Mouse (Mus musculus) gonadal fat pad, adult 2 months (tissue): ENCODE measurements around the gene Pmm2. TPM values are rescaled to one million over a fixed set of nuclear protein-coding genes. Genes with fewer than 3 reads are reported as not detected.

Experiments used
- DNase-seq: peaks from one replicate; pipeline ENCODE4 v3.0.0-alpha.2; 2012; ENCODE audit warnings: low read depth
- polyA plus RNA-seq: library from polyadenylated mRNA; depleted of rRNA; stranded (reverse); fragments of >200 nt; gene quantifications from 2 replicates; pipeline ENCODE4 v1.2.3, GENCODE M21; 2012; rRNA removed

Pmm2 gene
- polyA plus RNA-seq = 59.8 and 66.5 TPM in 2 replicates

DNA sequence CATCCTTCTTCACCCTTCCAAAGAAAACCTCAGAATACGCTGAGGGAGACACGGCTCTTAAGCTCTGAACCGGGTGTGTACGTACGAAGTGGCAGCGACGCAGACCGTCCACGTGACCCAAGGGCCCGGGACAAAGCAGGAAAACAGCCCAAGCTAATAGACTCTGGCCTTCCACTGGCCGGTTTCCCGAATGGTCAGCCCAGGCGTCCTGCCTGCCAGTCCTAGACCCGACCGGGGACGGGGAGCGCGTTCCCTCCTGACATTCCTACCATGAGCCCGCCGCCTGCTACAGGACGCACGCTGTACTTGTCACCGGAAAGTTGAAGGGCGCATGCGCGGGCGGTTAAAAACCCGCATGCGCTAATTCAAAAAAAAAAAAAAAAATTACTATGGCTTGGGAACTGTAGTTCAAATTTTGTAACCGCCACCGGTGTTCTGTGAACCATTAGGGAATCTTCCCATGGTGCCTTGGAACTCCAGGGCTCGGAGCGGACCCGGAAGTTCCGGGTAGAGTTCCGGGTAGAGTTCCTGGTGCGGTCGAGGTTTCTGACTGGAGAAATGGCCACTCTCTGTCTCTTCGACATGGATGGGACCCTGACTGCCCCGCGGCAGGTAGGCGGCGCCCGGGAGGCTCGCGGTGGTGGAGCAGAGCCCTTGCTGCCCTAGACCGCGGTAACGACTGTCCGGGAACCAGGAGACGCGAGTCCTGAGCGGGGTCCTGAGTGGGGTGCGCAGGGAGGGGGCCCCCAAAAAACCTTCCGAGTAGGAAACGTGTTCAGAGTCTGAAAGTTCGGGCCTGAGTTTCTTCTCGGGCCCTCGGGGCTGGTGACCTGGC, at the start of gene Pmm2, which contains the start of gene Tmem186:
TSS of gene Pmm2 (plus strand) at position 458 of the 835 bp plus-strand sequence.
TSS of gene Tmem186 (minus strand) at position 496 of the 835 bp plus-strand sequence.
- peak; percentile 64 for DNase-seq

DNA sequence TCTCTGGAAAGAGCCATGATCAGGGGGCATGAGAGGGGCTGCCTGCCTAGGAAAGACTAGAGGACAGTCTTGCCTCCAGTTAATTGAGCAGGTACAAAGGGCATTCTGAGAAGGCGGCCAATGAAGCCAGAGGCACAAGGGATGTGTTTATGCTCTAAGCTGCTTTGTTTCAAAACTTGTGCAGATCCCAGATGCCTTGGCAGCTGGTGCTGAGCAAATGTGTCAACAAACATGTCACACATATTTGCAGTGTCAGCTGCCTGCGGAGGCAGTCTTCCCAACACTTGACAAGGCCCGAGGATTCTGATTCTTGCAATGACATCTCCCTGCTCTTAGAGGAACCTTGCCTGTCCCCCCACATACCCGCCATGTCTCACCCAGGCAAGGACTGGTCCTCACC, 42.1 kb upstream of the Pmm2 start:
- no peak for DNase-seq

DNA sequence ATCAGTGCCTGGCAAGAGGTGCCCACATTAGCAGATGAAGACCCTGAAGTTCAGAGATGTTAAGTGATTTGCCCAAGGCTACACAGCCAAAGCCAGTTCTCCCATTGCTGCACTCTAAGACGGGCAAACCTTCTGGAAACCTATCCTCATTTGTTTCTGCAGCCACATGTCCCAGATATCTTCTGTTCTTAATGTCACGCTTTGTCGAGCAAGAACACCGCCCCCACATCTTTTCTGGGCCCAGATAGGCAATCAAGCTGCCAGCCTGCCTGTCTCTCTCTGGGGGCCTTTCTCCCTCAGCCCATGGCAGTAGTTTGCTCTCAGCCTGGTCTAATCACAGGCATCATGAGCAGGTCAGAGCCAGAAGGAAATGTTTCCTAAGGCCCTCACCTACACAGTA, 41.1 kb upstream of the Pmm2 start:
- no peak for DNase-seq

DNA sequence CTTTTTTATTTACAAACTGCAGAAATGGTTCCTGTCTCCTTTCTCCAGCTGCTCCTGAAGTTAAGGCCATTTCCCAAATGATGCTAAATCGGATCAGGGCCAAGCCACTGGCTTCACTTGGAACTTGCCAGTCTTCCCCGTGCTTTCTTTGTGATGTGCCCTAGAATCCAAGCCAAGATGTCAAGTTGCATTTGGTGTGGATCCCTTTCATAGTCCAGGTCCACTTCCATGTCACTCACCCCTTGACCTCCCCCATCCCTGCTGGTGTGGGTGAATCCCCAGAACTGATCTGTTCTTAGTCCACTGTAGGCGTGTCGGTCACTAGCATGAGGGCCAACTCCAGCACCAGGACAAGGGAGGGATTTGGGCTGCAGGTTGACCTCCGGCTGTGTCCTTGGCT, 40.0 kb upstream of the Pmm2 start:
- DNase-seq = no peak

DNA sequence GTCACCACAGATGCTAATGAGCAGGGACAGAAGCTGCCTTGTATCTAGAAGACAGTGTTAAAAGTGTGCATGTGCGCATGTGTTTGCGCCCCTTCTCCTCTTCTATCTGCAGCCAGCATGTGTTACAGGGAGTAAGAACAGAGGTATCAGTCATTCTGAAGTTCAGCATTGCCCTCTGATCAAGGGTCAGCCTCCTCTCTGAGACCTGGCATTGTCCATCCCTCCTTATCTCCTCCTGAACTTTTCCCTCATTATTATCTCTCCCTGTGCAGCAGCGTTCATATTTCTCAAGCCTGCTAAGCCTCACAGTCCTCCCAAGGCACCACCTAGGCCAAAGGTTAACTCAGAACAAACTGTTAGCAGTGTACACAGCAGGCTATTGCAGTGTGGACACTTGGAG, 33.7 kb upstream of the Pmm2 start:
- no peak for DNase-seq

GRCm38 (mm10) chr16:8610397-8610796, 27.1 kb upstream of the Pmm2 start:
- no peak for DNase-seq

DNA sequence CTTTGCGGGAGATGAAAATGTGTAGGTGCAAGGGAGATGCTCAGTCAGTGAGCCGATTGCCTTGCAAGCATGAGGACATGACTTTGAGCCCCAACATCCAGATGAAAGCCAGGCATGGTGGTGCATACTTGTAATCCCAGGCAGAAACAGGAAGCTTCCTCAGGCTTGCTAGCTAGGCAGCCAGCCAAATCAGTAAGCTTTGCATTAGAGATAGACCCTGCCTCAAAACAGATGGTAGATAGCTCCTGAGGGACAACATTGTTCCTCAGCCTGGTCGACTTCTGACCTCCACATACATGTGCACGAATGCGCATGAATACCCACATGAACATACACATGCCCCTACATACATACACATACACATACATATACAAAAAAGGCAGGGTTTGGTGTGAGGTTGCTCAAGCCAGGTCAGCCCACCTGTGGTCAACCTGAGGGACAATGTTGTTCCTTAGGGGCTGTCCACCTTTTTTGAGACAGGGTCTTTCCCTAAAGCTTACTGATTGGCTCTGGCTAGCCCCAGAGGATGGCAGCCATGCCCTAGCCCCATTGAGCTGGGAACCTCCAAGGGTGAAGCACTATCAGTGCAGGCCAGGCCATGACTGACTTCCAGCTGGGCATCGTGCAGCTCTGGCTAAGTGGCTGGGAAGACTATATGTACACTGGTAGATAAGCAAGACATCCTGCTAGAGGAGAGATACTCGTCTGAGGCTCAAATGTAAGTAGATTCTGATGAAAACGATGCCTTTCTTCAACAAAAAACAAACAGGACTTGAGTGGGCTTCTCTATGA, 25.1 kb upstream of the Pmm2 start:
- no peak for DNase-seq

- DNase-seq = no peak
These were observed 24.4 kb upstream of the Pmm2 start for GRCm38 (mm10) chr16:8613039-8613438.

GRCm38 (mm10) chr16:8613447-8613846, 24.0 kb upstream of the Pmm2 start:
- DNase-seq = no peak

DNA sequence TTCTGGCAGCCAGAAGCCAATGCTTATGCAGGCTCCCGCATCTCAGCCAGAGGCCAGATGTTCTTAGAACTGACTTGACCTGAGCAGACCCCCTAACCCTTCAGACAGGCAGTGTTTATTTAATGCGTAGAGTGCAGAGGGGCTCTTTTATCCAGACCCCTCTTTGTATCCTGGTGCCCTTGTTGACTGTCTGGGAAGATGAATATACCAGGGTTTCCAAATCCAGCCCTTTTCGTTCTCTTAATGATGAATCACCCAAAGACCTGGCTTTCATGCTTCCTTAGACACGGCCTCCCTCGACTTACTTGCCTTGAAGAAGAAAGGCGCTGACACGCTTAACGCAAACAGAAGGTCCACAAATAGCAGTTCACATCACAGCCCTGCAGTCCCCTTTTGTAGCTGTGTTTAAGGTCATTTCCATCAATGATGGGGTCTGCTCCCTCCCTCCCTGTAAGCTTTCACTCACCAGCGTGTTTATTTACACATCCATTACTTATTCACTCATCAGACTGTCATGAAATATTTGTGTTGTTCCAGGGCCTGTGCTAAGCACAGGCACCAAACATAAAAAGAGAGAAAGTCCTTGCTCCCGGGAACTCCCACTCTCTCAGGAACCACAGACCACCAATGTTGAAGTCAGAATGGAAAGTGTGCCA, 17.7 kb upstream of the Pmm2 start:
- DNase-seq = no peak

DNA sequence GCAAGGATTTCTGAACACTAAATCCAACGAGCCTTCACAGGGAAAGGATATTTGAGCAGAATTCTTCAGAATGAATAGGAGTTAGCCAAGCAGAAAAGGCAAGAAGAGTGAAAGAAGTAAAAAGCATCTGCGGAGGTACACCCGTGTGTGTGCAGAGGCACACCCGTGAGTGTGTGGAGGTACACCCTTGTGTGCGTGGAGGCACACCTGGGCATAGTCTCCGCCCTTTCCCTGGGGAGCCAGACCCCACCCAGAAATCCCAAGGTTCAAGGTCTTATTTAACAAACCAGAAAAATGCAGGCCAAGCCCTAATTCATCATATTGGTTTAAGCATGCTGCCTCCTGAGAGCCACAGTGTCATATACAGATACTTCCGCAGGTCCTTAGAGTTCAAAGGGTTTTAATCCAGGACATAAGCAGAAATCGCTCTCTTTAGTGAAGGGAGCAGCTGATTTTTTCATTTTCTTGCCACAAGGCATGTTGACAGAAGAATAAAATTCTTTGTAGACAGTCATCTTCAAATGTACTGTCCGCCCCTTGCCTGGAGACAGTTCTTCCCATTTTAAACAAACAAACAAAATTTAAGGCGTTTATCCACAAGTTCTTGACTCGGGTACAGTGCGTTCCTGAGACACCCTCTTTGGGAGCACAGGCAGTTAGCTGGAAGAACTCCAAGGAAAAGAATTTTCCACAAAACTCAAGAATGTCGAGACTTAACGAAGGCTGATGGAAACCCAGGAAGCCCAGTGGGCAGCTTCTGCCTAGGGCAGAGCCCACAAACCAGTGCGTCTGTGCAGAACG, 17.0 kb upstream of the Pmm2 start:
- no peak for DNase-seq

GRCm38 (mm10) chr16:8630419-8630818, 7.1 kb upstream of the Pmm2 start:
- DNase-seq = no peak

DNA sequence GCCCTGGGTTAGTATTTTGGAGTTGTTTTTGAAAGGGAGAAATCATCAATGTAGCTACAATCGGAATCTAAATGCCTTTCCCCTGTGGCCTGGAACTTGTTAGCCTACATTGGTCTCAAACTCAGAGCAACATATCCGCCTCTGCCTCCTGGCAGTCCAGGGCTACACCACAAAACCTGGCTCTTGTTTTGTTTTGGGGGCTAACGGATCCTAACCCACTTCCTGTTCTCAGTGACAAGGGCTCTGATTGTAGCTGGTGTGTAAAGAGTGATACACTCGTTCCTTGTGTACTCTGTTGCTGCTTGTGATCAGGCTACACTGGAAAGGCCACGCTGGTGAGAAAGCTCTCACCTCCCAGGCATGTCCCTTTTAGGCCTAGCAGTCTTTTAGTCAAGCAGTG, 6.0 kb upstream of the Pmm2 start:
- no peak for DNase-seq

DNA sequence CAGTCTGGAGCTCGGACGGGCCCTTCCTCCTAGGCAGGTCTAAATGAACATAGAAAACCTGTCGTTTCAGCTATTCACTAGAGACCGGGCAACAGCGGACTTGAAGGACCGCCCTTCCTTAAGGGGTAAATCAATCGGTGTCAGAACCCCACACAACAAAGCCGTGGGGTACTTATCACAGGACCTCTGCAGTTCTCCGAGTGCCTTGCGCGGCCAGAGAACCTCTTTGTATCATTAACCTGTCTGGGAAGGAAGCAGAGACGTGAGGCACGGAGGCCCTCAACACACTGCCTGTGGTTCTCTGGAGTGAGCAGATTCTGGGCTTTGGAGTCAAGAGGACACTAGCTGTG, 632 bp upstream of the Pmm2 start:
- no peak for DNase-seq

DNA sequence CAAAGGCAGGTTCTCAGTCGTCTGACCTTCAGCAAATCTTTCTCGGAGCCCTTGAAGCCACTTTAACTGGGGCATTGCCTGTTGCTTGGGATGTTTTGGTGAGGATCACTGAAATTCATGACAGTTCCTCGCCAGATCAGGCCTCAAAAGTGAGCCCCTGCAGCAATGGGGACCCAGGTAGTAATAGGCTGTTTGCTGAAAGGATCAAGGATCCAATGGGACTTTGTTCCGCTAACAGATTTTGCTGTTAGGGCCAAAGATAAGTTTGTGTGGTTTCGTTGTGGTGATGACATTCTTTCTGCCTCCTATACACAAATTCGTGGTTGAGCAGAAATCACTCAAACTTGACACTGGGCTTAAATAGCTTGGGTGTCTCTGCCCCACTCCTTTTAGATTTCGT, 657 bp downstream of the Pmm2 start:
- DNase-seq = no peak

GRCm38 (mm10) chr16:8639466-8640191, 2.2 kb downstream of the Pmm2 start:
- no peak for DNase-seq

DNA sequence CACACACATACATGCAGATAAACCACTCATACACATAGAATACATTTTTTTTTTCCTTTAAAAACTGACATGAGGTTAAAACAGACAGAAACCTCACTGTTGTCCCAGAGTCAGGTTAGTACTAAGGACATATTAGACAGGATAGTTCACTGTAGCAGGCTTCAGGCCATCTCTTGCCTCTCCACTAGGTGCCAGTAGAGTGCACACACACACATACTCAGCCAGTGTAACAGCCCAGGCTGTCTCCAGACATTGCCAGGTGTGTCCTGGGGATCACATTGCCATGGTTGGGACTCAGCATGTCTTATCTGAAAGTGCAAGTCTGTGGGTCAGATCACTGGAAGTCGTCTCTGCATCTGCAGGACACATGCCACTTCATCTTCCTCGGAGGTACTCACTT, 6.4 kb downstream of the Pmm2 start:
- DNase-seq = no peak

- DNase-seq = no peak
These were observed 8.1 kb downstream of the Pmm2 start for GRCm38 (mm10) chr16:8645546-8645945.

DNA sequence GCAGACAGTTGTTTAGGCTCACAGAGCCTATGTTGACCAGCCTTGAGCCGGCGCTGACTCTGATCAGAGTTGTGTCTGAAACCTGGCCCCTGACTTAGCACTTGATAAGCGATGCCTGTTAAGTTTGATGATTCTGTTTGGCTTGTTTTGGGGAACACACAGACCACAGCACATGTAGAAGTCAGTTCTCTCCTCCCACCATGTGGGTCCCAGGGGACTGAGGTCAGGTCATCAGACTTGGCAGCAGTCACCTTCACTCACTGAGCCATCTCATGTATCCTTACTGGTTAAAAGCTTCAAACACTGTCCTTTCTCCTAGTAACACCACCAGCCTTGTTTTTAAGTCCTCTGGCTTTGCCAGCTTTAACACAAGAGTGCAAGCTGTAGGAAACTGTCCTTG, 12.5 kb downstream of the Pmm2 start:
- DNase-seq = no peak

- no peak for DNase-seq
These were observed 17.6 kb downstream of the Pmm2 start for GRCm38 (mm10) chr16:8655108-8655507.

GRCm38 (mm10) chr16:8655599-8655998, 18.1 kb downstream of the Pmm2 start:
- no peak for DNase-seq
